Mouse (Mus musculus): ENCODE results near the gene Eif4g3.

- TF ChIP-seq KAT2A (conservative IDR thresholded peaks at IDR 0.05; ENCODE audit: low read depth, low read length) (no peak), POLR2A (IDR thresholded peaks at IDR 0.05; ENCODE audit: control insufficient read depth in 1 of 2, insufficient read depth in 1 of 2, low read depth in 1 of 2, low read length in 2 of 2, poor library complexity in 1 of 2) (no peak), ZC3H11A (IDR thresholded peaks at IDR 0.05; ENCODE audit: low read depth, low read length) (no peak), ZMIZ1 (IDR thresholded peaks at IDR 0.05; ENCODE audit: low read depth, low read length) (no peak), CTCF (IDR thresholded peaks at IDR 0.05 in 2 of 3, conservative IDR thresholded peaks at IDR 0.05 in 1 of 3; ENCODE audit: control insufficient read depth in 1 of 3, insufficient read depth in 1 of 3, low read depth in 2 of 3, low read length in 3 of 3, poor library complexity in 1 of 3, severe bottlenecking in 1 of 3) (no peak), USF1 (IDR thresholded peaks at IDR 0.05; ENCODE audit: low read depth, low read length) (no peak), ZKSCAN1 (IDR thresholded peaks at IDR 0.05; ENCODE audit: low read depth, low read length) (no peak), SMC3 (IDR thresholded peaks at IDR 0.05; ENCODE audit: low read depth, low read length) (no peak), TCF12 (IDR thresholded peaks at IDR 0.05; ENCODE audit: low read depth, low read length) (no peak), MXI1 (IDR thresholded peaks at IDR 0.05; ENCODE audit: low read depth, low read length) (no peak)
Measured at GRCm38 (mm10) chr4:138221406-138221805, 228.6 kb downstream of the Eif4g3 start.
